Mouse (Mus musculus) thymus, postnatal 0 days (tissue): ENCODE measurements around the gene Ppp2r3a. TPM values are rescaled to one million over a fixed set of nuclear protein-coding genes. Genes with fewer than 3 reads are reported as not detected.

Source experiments
- DNase-seq: peaks from one replicate; pipeline ENCODE4 v3.0.0-alpha.2; 2015; ENCODE audit warnings: low spot score
- polyA plus RNA-seq: library from polyadenylated mRNA; unstranded; fragments of >200 nt; fragmentation: Nextera tagmentation; extraction: Ambion mirVana; gene quantifications from 2 replicates; pipeline ENCODE4 v1.2.1, GENCODE M21; 2015

Gene Ppp2r3a
- polyA plus RNA-seq, 1 experiment from 2014 or later: 2.3 TPM

- no peak for DNase-seq
Measured at GRCm38 (mm10) chr9:101160092-101160491, 91.5 kb downstream of the Ppp2r3a start.

- peak; percentile 69 for DNase-seq
Measured at GRCm38 (mm10) chr9:101159431-101159830, 92.2 kb downstream of the Ppp2r3a start.

- DNase-seq: no peak
Measured at GRCm38 (mm10) chr9:101152872-101153271, 98.7 kb downstream of the Ppp2r3a start.

GRCm38 (mm10) chr9:101143635-101144034 is 108.0 kb downstream of the Ppp2r3a start:
- no peak for DNase-seq

GRCm38 (mm10) chr9:101114182-101114884 is 137.3 kb downstream of the Ppp2r3a start:
- no peak for DNase-seq

- DNase-seq: no peak
Measured at GRCm38 (mm10) chr9:101113317-101113716, 138.3 kb downstream of the Ppp2r3a start.

- no peak for DNase-seq
Measured at GRCm38 (mm10) chr9:101110013-101110412, 141.6 kb downstream of the Ppp2r3a start.

- no peak for DNase-seq
Measured at GRCm38 (mm10) chr9:101107386-101107785, 144.2 kb downstream of the Ppp2r3a start.

GRCm38 (mm10) chr9:101105735-101106134 is 145.9 kb downstream of the Ppp2r3a start:
- DNase-seq: no peak

- DNase-seq: no peak
Measured at GRCm38 (mm10) chr9:101104931-101105330, 146.7 kb downstream of the Ppp2r3a start.

GRCm38 (mm10) chr9:101102288-101102687 is 149.3 kb downstream of the Ppp2r3a start:
- no peak for DNase-seq

- DNase-seq: no peak
Measured at GRCm38 (mm10) chr9:101101547-101101946, 150.0 kb downstream of the Ppp2r3a start.

- no peak for DNase-seq
Measured at GRCm38 (mm10) chr9:101100163-101100562, 151.4 kb downstream of the Ppp2r3a start.

- DNase-seq: no peak
Measured at GRCm38 (mm10) chr9:101099445-101099844, 152.2 kb downstream of the Ppp2r3a start.

- DNase-seq: no peak
Measured at GRCm38 (mm10) chr9:101097542-101097941, 154.1 kb downstream of the Ppp2r3a start.

GRCm38 (mm10) chr9:101096461-101096860 is 155.1 kb downstream of the Ppp2r3a start:
- DNase-seq: no peak

GRCm38 (mm10) chr9:101095425-101095824 is 156.2 kb downstream of the Ppp2r3a start:
- no peak for DNase-seq

GRCm38 (mm10) chr9:101083728-101084127 is 167.9 kb downstream of the Ppp2r3a start:
- no peak for DNase-seq

- no peak for DNase-seq
Measured at GRCm38 (mm10) chr9:101080046-101080685, 171.4 kb downstream of the Ppp2r3a start.

GRCm38 (mm10) chr9:101078579-101078978 is 173.0 kb downstream of the Ppp2r3a start:
- peak; percentile 47 for DNase-seq

- DNase-seq: no peak
Measured at GRCm38 (mm10) chr9:101077486-101077885, 174.1 kb downstream of the Ppp2r3a start.

GRCm38 (mm10) chr9:101076095-101076875 is 175.3 kb downstream of the Ppp2r3a start:
- peak; percentile 15 for DNase-seq
